Mouse (Mus musculus): ENCODE measurements at regions not wholly inside any gene's neighbourhood (a gene's known extent, or its start where the extent isn't known, plus 50 kb on each side); places are given as distances from the start of the nearest gene placed in this dataset.
"Not testable (repeated sequence)": the region's sequence is repeated elsewhere in the genome, so short reads cannot be mapped to it uniquely, and the experiment has no call there.

GRCm38 (mm10) chr5:18502831-18503230 lies 142.7 kb upstream of the Gnai1 start:
- no peak for DNase-seq

- no peak for DNase-seq
Measured at GRCm38 (mm10) chr5:18494305-18494704, 134.2 kb upstream of the Gnai1 start.

- DNase-seq: no peak
Measured at GRCm38 (mm10) chr5:18489709-18490108, 129.6 kb upstream of the Gnai1 start.

GRCm38 (mm10) chr5:18487076-18487772 lies 127.1 kb upstream of the Gnai1 start:
- DNase-seq: no peak

GRCm38 (mm10) chr5:18484376-18484775 lies 124.2 kb upstream of the Gnai1 start:
- no peak for DNase-seq

GRCm38 (mm10) chr5:18478420-18478819 lies 118.3 kb upstream of the Gnai1 start:
- no peak for DNase-seq

- no peak for DNase-seq
Measured at GRCm38 (mm10) chr5:18477372-18478017, 117.3 kb upstream of the Gnai1 start.

- DNase-seq: no peak
Measured at GRCm38 (mm10) chr5:18472114-18472513, 112.0 kb upstream of the Gnai1 start.

GRCm38 (mm10) chr5:18457771-18458170 lies 97.6 kb upstream of the Gnai1 start:
- DNase-seq: no peak

GRCm38 (mm10) chr5:18456196-18456595 lies 96.0 kb upstream of the Gnai1 start:
- no peak for DNase-seq

GRCm38 (mm10) chr5:18452871-18453757 lies 93.0 kb upstream of the Gnai1 start:
- not testable (repeated sequence) for DNase-seq

- DNase-seq: no peak
Measured at GRCm38 (mm10) chr5:18449261-18449660, 89.1 kb upstream of the Gnai1 start.

- DNase-seq: no peak
Measured at GRCm38 (mm10) chr5:18448330-18448670, 88.1 kb upstream of the Gnai1 start.

- DNase-seq: no peak
Measured at GRCm38 (mm10) chr5:18447665-18448329, 87.6 kb upstream of the Gnai1 start.

- DNase-seq: peak; percentile 78 to 79
Measured at GRCm38 (mm10) chr5:18445969-18446368, 85.8 kb upstream of the Gnai1 start.

- no peak for DNase-seq
Measured at GRCm38 (mm10) chr5:18439986-18440385, 79.8 kb upstream of the Gnai1 start.

GRCm38 (mm10) chr5:18439281-18439680 lies 79.1 kb upstream of the Gnai1 start:
- DNase-seq: no peak

GRCm38 (mm10) chr5:18436099-18436748 lies 76.1 kb upstream of the Gnai1 start:
- no peak for DNase-seq

GRCm38 (mm10) chr5:18434245-18434644 lies 74.1 kb upstream of the Gnai1 start:
- DNase-seq: no peak

- no peak for DNase-seq
Measured at GRCm38 (mm10) chr5:18433287-18433686, 73.1 kb upstream of the Gnai1 start.

- DNase-seq: no peak
Measured at GRCm38 (mm10) chr5:18425098-18425497, 64.9 kb upstream of the Gnai1 start.

- DNase-seq: no peak
Measured at GRCm38 (mm10) chr5:18414892-18415291, 54.7 kb upstream of the Gnai1 start.

All from cerebellum, adult 18-20 months (tissue).